Mouse (Mus musculus) stomach, embryonic 14.5 days (tissue): ENCODE measurements at regions not wholly inside any gene's neighbourhood (a gene's known extent, or its start where the extent isn't known, plus 50 kb on each side); places are given as distances from the start of the nearest gene placed in this dataset.

ENCODE experiments used
- ATAC-seq: fragments of 200-750 bp; cut with Nextera tagmentation; 2 replicates; pipeline ENCODE4 v1.8.0; 2017; ENCODE audit warnings: low read depth, moderate TSS enrichment; ENCODE audit not compliant: insufficient number of reproducible peaks, insufficient read depth, low FRiP score
- H3K27ac ChIP-seq: fragments of 300-500 bp; sonication (generic); 2 replicates; pipeline ENCODE4 v1.5.1; 2014; ENCODE audit warnings: mild to moderate bottlenecking, low read length, moderate library complexity, mixed read lengths
- H3K27me3 ChIP-seq: fragments of 300-500 bp; sonication (generic); 2 replicates; pipeline ENCODE4 v1.6.1; 2014; ENCODE audit warnings: low read length, control low read depth, mixed read lengths; ENCODE audit not compliant: control insufficient read depth, insufficient read depth
- H3K36me3 ChIP-seq: fragments of 300-500 bp; sonication (generic); 2 replicates; pipeline ENCODE4 v1.6.1; 2014; ENCODE audit warnings: mild to moderate bottlenecking, control low read depth, low read length, moderate library complexity, mixed read lengths; ENCODE audit not compliant: control insufficient read depth, insufficient read depth
- H3K4me1 ChIP-seq: fragments of 300-500 bp; sonication (generic); 2 replicates; pipeline ENCODE4 v1.6.1; 2014; ENCODE audit warnings: low read length, control low read depth, mixed read lengths; ENCODE audit not compliant: control insufficient read depth, insufficient read depth
- H3K4me2 ChIP-seq: fragments of 300-500 bp; sonication (generic); replicated peaks from 2 replicates; pipeline ENCODE4 v1.6.1; 2014; ENCODE audit warnings: low read depth, low read length, control low read depth
- H3K4me3 ChIP-seq: fragments of 300-500 bp; sonication (generic); 2 replicates; pipeline ENCODE4 v1.5.1; 2014; ENCODE audit warnings: low read depth, low read length, control low read depth
- H3K9ac ChIP-seq: fragments of 300-500 bp; sonication (generic); replicated peaks from 2 replicates; pipeline ENCODE4 v1.6.1; 2014; ENCODE audit warnings: low read depth, mild to moderate bottlenecking, control low read depth, low read length, moderate library complexity, mixed read lengths
- H3K9me3 ChIP-seq: fragments of 300-500 bp; sonication (generic); 2 replicates; pipeline ENCODE4 v1.6.1; 2016; ENCODE audit warnings: low read depth, low read length, control low read depth; ENCODE audit not compliant: control insufficient read depth
- WGBS: fragments of 180-500 bp; shearing (Covaris S2); extraction: QIAGEN DNeasy Blood & Tissue Kit; methylation state at CpG from one replicate; pipeline ENCODE4 v1.1.7; 2014; 5-methylcytosine and 5-hydroxymethylcytosine counted together

DNA sequence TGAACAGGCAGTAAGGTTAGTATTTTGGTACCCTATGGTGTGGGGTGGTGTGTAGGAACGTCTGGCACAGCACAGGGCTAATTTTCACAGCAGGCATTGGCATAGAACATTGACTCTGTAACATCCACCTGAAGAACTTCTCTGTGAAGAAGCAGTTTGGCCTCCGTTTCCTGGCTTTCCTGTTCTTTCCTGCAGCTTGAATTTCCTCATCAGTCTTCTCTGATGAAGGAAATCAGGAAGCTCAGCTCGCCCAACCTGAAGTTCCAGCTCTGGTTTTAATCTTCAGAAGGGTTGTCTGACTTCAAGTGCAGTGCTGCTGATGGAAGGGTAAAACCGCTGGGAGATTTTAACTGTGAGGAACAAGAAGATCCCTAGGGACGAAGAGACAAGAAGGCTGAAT is 131.5 kb upstream of the Arhgap28 start:
- no peaks in the 10 kb centered on the region for H3K4me1 ChIP-seq
- H3K9me3 ChIP-seq: no peaks in the 10 kb centered on the region
- ATAC-seq: no peak
- no peak overlapping the region for H3K27ac ChIP-seq
- no peaks in the 10 kb centered on the region for H3K27me3 ChIP-seq
- no peaks in the 10 kb centered on the region for H3K36me3 ChIP-seq
- WGBS: 61% methylated on average over 5 of the region's 5 CpGs
- H3K4me2 ChIP-seq: no peak overlapping the region
- no peak overlapping the region for H3K9ac ChIP-seq
- H3K4me3 ChIP-seq: no peak overlapping the region

- H3K9me3 ChIP-seq: no peaks in the 10 kb centered on the region
- H3K4me2 ChIP-seq: no peak overlapping the region
- H3K4me3 ChIP-seq: no peak overlapping the region
- H3K27me3 ChIP-seq: no peaks in the 10 kb centered on the region
- H3K36me3 ChIP-seq: no peaks in the 10 kb centered on the region
- no peaks in the 10 kb centered on the region for H3K4me1 ChIP-seq
- WGBS: 91% methylated on average over 7 of the region's 7 CpGs
- ATAC-seq: no peak
- no peak overlapping the region for H3K9ac ChIP-seq
- no peak overlapping the region for H3K27ac ChIP-seq
These were observed 130.3 kb upstream of the L3mbtl4 start for GRCm38 (mm10) chr17:68143307-68143706.

DNA sequence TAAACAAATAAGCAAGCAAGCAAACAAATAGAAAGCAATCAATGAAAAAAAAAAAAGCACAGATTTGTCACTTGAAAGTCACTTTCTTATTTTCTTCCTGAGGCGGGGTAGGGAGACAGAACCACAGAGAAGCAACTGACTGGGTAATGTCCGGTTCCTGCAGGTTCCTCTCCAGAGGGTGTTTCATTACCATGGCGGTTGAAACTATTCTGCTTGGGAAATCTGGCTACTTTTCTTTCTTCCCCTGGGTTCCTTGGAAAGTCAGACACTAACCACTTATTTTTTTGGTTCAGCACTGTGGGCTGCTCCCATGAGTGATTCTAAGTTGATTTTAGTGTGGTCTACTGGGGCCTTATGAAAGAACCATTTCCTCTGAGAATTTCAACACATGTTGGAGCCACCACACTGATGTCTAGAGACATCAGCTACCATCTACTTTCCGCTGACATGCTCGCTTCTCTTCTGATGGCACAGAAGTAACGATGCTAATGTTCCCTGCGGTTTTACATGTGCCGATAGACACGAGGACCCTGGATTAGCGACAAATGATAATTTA is 124.3 kb upstream of the L3mbtl4 start:
- no peak overlapping the region for H3K27ac ChIP-seq
- H3K4me2 ChIP-seq: no peak overlapping the region
- WGBS: 92% methylated on average over 10 of the region's 10 CpGs
- no peaks in the 10 kb centered on the region for H3K4me1 ChIP-seq
- ATAC-seq: no peak
- no peaks in the 10 kb centered on the region for H3K9me3 ChIP-seq
- H3K9ac ChIP-seq: no peak overlapping the region
- H3K36me3 ChIP-seq: no peaks in the 10 kb centered on the region
- no peak overlapping the region for H3K4me3 ChIP-seq
- no peaks in the 10 kb centered on the region for H3K27me3 ChIP-seq

GRCm38 (mm10) chr17:68152438-68153120 is 121.0 kb upstream of the L3mbtl4 start:
- H3K9ac ChIP-seq: no peak overlapping the region
- H3K4me2 ChIP-seq: no peak overlapping the region
- no peak overlapping the region for H3K27ac ChIP-seq
- no peak for ATAC-seq
- H3K36me3 ChIP-seq: no peaks in the 10 kb centered on the region
- H3K9me3 ChIP-seq: no peaks in the 10 kb centered on the region
- 89% methylated on average over 11 of the region's 11 CpGs for WGBS
- H3K4me1 ChIP-seq: no peaks in the 10 kb centered on the region
- H3K27me3 ChIP-seq: no peaks in the 10 kb centered on the region
- H3K4me3 ChIP-seq: no peak overlapping the region

GRCm38 (mm10) chr17:68154879-68155278 is 118.7 kb upstream of the L3mbtl4 start:
- no peak overlapping the region for H3K9ac ChIP-seq
- 75% methylated on average over 4 of the region's 4 CpGs for WGBS
- peaks cover 5% of the 10 kb centered on the region; the same call in 1 of the 2 replicates for H3K4me1 ChIP-seq
- H3K9me3 ChIP-seq: no peaks in the 10 kb centered on the region
- no peak for ATAC-seq
- H3K4me2 ChIP-seq: no peak overlapping the region
- no peak overlapping the region for H3K27ac ChIP-seq
- no peaks in the 10 kb centered on the region for H3K27me3 ChIP-seq
- H3K4me3 ChIP-seq: no peak overlapping the region
- H3K36me3 ChIP-seq: no peaks in the 10 kb centered on the region

DNA sequence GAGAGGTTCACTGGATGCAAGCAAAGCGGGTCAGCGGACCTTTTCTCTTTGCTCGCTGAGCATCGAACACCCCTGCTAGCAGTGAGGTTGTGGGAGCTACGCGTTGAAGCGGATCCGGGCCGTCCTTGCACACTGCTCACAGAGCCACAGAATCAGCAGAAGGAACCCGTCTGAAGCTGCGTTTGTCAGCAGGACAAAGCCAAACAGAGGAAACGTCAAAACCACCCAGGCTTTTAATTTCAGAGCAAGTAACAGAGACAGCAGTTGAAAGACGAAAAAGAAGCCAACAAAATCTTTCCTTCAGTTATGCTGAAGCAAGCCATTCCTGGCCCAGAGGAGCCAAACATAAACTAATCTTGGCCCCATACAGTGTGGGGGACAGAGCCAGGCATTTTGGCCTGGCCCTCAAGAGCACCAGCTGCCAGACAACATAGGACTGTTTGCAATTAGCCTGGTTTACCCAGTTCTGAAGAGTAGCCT is 115.4 kb upstream of the L3mbtl4 start:
- Histone ChIP-seq H3K4me1 (peaks cover 10% of the 10 kb centered on the region; the same call in 1 of the 2 replicates), H3K27ac (peak overlapping the region; percentile 82), H3K27me3 (no peaks in the 10 kb centered on the region), H3K4me3 (no peak overlapping the region), H3K4me2 (no peak overlapping the region), H3K9ac (no peak overlapping the region), H3K36me3 (no peaks in the 10 kb centered on the region), H3K9me3 (no peaks in the 10 kb centered on the region)
- peak; percentile 83; the same call in 1 of the 2 replicates for ATAC-seq
- 42% methylated on average over 13 of the region's 13 CpGs for WGBS

DNA sequence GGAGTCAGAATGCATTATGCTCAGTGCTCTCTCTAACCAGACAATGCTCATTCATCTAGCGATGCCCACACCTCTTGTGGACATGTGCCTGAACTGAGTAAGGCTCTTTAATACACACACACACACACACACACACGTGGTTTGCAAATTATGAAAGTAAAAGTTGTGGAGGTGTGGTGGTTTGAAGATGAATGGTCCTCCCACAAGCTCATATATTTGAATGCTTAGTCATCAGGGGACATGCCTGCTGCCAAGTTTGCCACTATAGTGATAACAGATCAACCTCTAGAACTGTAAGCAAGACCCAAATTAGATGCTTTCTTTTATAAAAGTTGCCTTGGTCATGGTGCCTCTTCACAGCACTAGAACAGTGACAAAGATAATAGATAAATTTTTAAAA is 112.5 kb upstream of the L3mbtl4 start:
- no peak overlapping the region for H3K9ac ChIP-seq
- no peak overlapping the region for H3K4me3 ChIP-seq
- H3K4me2 ChIP-seq: no peak overlapping the region
- peaks cover 26% of the 10 kb centered on the region; the same call in 1 of the 2 replicates for H3K4me1 ChIP-seq
- H3K9me3 ChIP-seq: no peaks in the 10 kb centered on the region
- 75% methylated on average over 2 of the region's 2 CpGs for WGBS
- no peaks in the 10 kb centered on the region for H3K36me3 ChIP-seq
- ATAC-seq: no peak
- no peaks in the 10 kb centered on the region for H3K27me3 ChIP-seq
- H3K27ac ChIP-seq: no peak overlapping the region

DNA sequence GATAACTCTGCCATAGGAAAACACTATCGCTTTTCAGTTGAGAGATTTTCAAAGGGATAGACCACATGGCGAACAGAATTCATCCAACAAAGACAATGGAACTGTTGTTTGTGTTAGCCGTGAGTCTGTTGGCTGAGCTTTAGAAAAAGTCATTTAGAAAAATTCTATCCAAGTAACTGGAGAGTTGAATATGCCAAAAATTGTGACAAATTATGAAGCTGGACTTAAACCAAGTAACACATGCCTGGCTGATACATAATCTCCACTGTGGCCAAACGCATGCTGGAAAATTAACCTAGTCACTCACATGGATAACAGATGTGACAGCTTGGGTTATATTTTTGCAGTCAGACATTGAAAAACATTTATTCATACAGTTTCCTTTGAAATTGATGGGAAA is 110.1 kb upstream of the L3mbtl4 start:
- no peak for ATAC-seq
- Histone ChIP-seq H3K9me3 (no peaks in the 10 kb centered on the region), H3K4me2 (no peak overlapping the region), H3K4me3 (no peak overlapping the region), H3K9ac (no peak overlapping the region), H3K27me3 (no peaks in the 10 kb centered on the region), H3K27ac (peak overlapping the region; percentile 58), H3K4me1 (peaks cover 26% of the 10 kb centered on the region; the same call in 1 of the 2 replicates), H3K36me3 (no peaks in the 10 kb centered on the region)
- WGBS: 32% methylated on average over 4 of the region's 4 CpGs
